Mouse (Mus musculus): ENCODE results near the gene Anks1b.

Anks1b gene

DNA sequence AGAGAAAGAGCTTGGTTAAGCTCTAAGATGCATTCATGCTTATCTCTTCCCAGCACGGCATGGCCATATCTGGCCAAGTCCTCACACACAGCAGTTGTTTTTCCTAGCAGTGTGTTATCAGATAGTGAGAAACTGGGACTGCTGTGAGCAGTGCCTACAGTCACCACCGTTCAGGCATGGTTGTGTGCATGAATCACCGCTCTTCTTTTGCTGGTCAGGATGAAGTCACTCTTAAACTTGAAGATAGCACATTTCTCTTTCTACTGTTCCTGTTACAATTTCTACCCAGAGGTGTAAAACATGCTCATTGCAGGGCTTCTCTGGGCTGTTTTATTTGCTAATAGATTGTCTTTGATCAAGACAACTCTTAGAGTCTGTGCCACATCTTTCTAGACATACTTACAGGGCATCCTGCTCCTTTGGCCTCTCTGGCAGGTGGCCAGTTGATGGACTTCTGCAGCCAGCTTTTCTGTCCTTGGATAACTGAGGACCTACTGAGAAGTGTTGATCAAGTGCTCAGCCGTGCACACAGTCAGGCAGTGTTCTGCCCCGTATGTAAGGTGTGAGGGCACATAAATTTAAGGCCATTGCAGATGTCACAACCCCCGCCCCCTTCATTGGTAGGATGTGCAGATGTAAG, 296.8 kb downstream of the Anks1b start:
- no peak for DNase-seq (ENCODE audit: low spot score in 2 of 2)

- no peak for DNase-seq (ENCODE audit: low spot score in 2 of 2)
Measured at GRCm38 (mm10) chr10:90190366-90190765, 317.1 kb downstream of the Anks1b start.

DNA sequence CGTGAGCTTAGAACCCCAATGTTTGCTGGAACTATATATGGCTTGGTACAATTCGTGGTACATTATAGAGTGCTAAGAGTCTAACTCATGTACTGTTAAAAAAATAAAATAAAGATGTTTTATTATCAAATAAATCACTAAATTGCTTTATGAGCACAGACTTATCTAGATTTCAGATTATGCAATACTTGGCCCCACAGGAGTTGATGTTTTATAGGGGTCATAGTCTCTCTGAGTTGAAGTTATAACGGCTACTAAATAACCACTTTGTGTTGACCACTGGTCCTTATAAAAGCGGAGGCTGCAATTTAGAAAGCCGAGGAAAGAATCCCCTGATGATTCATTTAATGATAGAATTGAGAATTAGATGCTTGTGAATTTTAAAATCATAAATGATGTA, 323.6 kb downstream of the Anks1b start:
- DNase-seq (ENCODE audit: low spot score in 2 of 2), result no peak

DNA sequence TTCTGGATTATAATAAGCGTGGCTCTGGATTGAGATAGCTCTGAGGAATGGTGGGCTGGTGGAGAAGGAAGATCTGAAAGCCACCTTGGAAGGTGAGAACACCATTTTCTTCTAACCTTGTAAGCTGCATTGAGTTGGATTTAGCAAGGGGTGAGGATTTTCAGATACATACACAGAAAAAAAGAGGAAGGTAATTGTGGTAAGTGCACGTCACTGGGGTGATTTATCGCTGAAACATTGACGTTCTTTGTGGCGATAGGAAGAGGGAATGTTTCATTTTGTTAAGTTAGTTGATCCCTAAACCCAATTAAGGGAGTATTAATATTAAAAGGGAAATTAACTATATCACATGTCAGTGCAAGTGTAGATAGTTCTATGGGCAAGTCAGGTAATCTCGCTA, 336.7 kb downstream of the Anks1b start:
- no peak for DNase-seq (ENCODE audit: low spot score in 2 of 2)

GRCm38 (mm10) chr10:90220470-90220869, 347.2 kb downstream of the Anks1b start:
- DNase-seq (ENCODE audit: low spot score in 2 of 2), result no peak

DNA sequence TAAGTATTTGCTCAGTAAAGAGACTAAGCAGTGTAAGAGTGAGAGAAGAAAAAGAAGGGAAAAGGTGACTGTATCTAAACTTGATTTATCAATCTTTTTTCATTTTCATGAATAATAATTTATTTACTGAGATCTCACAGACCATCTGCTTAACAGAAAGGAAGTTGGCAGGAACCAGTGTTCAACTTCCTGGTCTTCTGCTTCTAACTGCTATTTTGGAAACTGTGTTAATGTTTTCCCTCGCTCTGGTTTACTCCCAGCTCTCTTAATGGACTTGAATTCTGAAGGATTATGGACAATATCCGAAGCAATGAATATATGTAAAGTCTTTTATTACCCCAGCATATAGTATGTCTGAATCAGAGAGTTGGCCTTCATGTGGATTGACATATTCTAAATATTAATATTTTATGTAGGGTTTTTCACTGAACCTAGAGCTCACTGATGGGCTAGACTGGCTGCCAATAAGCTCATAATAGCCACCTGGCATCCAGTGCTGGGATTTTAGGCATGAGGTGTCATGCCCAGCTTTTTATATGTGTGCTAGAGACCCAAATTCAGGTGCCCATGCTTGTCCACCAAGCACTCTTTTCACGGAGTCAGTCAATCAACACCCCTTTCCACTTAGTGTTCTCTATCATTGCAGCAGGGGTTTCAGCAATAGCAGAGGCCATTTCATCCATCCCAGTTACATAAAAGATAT, 349.6 kb downstream of the Anks1b start:
- DNase-seq (ENCODE audit: low spot score in 2 of 2), result no peak

- DNase-seq (ENCODE audit: low spot score in 2 of 2), result no peak
Measured at GRCm38 (mm10) chr10:90235273-90235672, 362.0 kb downstream of the Anks1b start.

- no peak for DNase-seq (ENCODE audit: low spot score in 2 of 2)
Measured at GRCm38 (mm10) chr10:90237290-90237689, 364.0 kb downstream of the Anks1b start.

DNA sequence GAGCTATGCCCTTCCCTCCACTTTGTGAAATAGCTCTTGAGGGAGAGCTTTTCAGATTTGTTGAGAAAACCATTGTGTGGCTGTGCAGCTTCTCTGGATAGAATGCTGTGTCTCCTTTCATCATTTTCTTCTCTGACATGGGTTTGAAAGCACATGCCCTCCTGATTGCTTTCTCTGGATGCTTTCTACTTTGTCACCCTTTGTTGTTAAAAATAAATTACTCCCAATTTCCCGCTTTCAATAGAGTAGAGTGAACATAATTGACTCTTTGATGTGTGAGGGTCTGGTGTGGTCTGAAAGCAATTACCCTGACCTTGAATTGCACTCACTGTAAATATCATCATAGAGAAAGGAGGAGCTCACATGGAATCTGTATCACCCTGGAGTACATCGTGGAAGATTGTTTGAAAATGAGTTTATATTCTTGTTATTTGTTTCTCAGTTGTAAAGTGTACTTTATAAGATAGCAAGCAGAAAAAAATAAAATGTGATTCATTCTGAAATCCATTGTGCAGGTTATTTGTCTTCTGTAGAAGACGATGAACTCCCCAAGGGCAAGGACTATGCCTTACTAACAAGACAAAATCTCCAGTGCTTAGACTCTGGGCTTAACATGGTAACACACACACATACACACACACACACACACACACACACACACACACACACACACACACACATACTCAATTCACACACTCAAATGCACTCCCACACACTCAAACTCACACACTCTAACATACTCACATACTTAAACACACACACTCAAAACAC, 385.8 kb downstream of the Anks1b start:
- no peak for DNase-seq (ENCODE audit: low spot score in 2 of 2)

DNA sequence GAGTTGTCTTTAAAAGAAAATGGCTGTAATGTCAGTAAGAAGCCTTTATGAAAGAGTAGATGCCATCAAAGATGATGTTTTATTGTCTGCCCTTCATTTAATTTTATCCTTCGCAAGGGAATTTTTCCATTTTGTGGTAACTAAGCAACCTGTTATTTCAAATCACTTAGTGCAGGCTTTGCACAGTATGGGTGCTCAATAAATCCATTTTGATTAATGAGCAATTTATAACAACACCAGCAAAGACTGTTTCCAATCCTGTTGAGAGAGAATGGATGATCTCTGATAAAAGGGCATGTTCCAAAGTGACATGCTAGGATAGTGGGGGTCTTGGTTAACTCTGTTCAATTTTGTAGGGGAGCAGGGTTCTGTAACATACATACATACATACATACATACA, 398.0 kb downstream of the Anks1b start:
- no peak for DNase-seq (ENCODE audit: low spot score in 2 of 2)

DNA sequence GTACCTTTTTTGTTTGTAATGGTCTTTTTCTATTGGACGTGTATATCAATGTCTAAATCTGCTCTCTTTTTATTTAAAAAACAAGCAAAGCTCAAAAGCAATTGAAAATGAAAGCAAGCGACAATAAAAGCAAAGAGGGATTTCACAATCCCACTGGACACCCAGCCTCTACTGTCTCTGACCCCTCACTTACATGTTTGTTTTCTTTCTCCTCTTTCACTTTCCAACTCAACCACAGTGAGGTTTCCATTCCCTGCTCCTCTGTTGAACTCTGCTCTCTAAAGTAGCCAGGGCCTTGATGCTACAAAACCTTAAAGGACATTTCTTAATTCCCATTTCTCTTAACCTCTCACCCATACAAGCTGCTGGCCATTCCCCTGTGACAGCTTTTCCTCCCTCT, 400.0 kb downstream of the Anks1b start:
- DNase-seq (ENCODE audit: low spot score in 2 of 2), result no peak

- no peak for DNase-seq (ENCODE audit: low spot score in 2 of 2)
Measured at GRCm38 (mm10) chr10:90286589-90286988, 413.3 kb downstream of the Anks1b start.

DNA sequence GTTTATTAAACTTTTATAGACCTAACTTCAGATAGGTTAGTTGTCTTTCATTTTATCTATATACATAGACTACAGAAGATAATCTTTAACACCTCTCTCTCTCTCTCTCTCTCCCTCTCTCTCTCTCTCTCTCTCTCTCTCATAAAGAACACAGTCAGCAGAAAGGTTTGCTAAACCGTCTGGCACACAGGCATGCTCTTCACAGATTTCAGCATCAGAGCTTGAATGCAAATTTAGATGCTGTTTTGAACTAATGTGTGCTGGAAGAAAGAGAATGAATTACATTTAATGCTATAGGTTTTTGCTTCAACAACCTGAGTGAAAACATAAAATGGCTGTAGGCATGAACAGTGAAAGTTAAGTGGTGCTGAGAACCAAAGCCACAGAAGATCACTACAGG, 429.9 kb downstream of the Anks1b start:
- DNase-seq (ENCODE audit: low spot score in 2 of 2), result no peak

DNA sequence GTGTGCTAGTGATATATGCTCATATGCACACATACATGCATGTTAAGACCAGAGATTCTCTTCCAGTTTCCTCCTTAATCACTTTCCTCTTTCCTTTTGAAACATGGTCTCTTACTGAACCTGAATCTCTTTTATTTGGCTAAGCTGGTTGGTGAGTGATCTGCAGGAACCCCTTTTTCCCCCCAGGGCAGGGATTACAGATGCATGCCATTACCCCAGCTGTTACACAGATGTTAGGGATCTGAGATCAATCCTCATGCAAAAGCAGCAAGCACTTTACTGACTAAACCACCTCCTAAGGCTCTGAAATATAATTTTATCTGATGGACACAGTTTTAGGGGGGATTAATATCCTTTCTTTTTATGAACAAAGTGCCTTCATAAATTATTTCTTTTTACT, 432.8 kb downstream of the Anks1b start:
- DNase-seq (ENCODE audit: low spot score in 2 of 2), result no peak

GRCm38 (mm10) chr10:90307931-90308555, 434.7 kb downstream of the Anks1b start:
- DNase-seq (ENCODE audit: low spot score in 2 of 2), result no peak

- no peak for DNase-seq (ENCODE audit: low spot score in 2 of 2)
Measured at GRCm38 (mm10) chr10:90329781-90330180, 456.5 kb downstream of the Anks1b start.

- no peak for DNase-seq (ENCODE audit: low spot score in 2 of 2)
Measured at GRCm38 (mm10) chr10:90345394-90345793, 472.1 kb downstream of the Anks1b start.

DNA sequence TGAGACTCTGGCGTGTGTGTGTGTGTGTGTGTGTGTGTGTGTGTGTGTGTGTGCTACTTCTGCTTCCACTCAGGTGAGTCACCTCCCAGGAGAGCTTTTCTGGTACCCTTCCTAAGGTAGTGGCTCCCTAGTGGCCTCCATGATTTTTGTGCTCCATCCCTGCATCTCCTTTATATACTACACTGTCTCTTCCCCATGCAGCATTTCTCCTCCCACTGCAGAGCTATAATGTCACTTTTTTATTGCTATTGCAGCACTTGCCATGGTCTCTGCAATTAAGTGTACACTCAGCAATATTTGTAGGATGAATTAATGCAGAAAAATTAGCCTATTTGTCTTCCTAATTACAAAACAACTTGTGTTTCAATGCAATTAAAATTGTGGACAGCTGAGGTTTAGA, 482.9 kb downstream of the Anks1b start:
- DNase-seq (ENCODE audit: low spot score in 2 of 2), result no peak

- DNase-seq (ENCODE audit: low spot score in 2 of 2), result no peak
Measured at GRCm38 (mm10) chr10:90357169-90357907, 484.0 kb downstream of the Anks1b start.

DNA sequence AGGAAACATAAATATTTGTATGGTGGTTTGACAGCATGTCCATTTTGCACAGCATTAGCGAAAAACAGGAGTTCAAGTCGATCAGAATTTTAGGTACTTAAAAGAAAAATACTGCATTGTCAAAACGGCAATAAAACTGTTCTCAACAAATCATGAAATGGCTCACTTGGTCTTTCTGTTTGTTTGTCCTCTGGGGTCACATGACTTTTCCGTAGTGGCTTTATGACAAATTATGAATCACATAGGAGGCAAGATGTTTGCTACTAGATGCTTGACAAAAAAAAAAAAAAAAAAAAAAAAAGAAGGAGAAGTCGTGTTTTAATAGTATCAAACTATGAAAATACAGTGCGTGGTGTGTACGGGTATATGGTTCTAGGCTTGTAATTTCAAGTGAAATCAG, 495.7 kb downstream of the Anks1b start:
- no peak for DNase-seq (ENCODE audit: low spot score in 2 of 2)

DNA sequence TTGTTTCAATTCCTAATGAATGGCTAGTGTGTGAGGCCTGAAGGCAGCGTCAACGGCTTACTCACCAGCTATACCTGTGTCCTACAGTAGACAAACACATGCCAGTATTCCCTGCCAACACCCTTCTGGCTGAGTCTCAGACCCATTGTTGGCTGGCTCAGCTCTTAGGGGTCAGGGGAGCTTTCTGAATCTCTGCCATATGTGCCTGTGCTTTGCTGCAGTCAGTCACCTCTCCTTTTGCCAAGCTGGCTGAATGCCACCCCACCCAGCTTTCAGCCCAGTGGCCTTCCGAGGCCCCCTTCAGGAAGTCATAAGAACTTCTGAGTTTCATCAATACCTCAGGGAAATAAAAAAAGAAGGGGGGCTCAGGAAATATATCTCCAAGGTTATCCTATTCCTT, 497.4 kb downstream of the Anks1b start:
- DNase-seq (ENCODE audit: low spot score in 2 of 2), result no peak

GRCm38 (mm10) chr10:90373469-90373868, 500.2 kb downstream of the Anks1b start:
- no peak for DNase-seq (ENCODE audit: low spot score in 2 of 2)

All from natural killer cell, adult 2 months (primary cell).